In the genomic region with DNA sequence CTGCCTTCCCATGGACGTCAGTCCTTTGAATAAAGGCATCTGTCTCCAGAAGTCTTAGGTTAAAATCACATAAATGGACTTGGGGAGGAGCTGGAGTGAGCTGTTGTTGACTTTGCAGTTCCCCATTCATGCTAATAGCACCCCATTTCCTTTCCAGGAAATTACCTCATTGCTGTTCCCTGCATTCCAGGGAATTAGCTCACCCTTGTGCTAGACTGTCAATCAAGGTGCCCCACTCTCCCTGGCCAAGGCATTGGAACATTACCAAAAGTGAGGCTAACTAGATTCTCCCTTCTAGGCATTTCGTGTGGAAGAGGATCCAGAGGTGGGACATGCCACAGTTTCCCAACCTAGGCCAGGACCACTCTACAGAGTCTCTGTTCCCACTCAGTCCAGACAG, we compare ENCODE assay signal across 10 mouse cellular contexts.
DNase-seq lines count a peak whose midpoint lies in the region; ATAC-seq lines count a peak whose summit lies in the region.
"Had no signal": no experiment of that assay in that cellular context is flagged by ENCODE, and none has a peak within 500 bp of the region (broad histone marks: within the 10 kb centered on the region; RNA-seq: fewer than 3 reads in every experiment).

No protein-coding gene starts in this region.

- no peak overlapping the region for H3K9ac ChIP-seq in kidney, embryonic 15.5 days
- H3K9ac ChIP-seq: hindbrain, embryonic 15.5 days had no signal

- peak overlapping the region; percentile 91 for H3K27ac ChIP-seq in kidney, embryonic 15.5 days

- no peak overlapping the region; the same call in 1 of the 2 replicates for H3K4me2 ChIP-seq in kidney, embryonic 15.5 days
- H3K4me2 ChIP-seq: hindbrain, embryonic 15.5 days had no signal

- no peaks in the 10 kb centered on the region for H3K36me3 ChIP-seq in kidney, embryonic 15.5 days
- H3K36me3 ChIP-seq: hindbrain, embryonic 15.5 days had no signal

- peak; percentile 7 for DNase-seq in gastrocnemius, adult 18-20 months (ENCODE audit: low spot score)
- DNase-seq in gastrocnemius, postnatal 4 days (ENCODE audit: low spot score in 2 of 2): no peak
- peak; percentile 79 for DNase-seq in heart, adult 8-10 months (ENCODE audit: low spot score)
- peak; percentile 40 to 43 for DNase-seq in lung, postnatal 4 days
- no peak for DNase-seq in thymus, postnatal 25 days
- no peak for DNase-seq in right cerebral cortex, adult 2 months (ENCODE audit: low spot score in 2 of 2)
- DNase-seq: midbrain, embryonic 14.5 days had no signal

- WGBS in kidney, embryonic 15.5 days: 48% methylated on average over 2 of the region's 2 CpGs

- H3K9me3 ChIP-seq in kidney, embryonic 15.5 days (replicated peaks): no peaks in the 10 kb centered on the region
- H3K9me3 ChIP-seq: hindbrain, embryonic 15.5 days had no signal

- peaks cover 21% of the 10 kb centered on the region for H3K4me1 ChIP-seq in kidney, embryonic 15.5 days

- no peak; the same call in 1 of the 2 replicates for ATAC-seq in kidney, embryonic 15.5 days (replicated peaks; ENCODE audit: low FRiP score)
- no peak for ATAC-seq in erythroblast, adult 5-6 weeks (replicated peaks; ENCODE audit: low FRiP score, poor library complexity, severe bottlenecking)

- no peak overlapping the region for H3K4me3 ChIP-seq in kidney, embryonic 15.5 days (replicated peaks)
- H3K4me3 ChIP-seq: hindbrain, embryonic 15.5 days had no signal

- H3K27me3 ChIP-seq in kidney, embryonic 15.5 days: no peaks in the 10 kb centered on the region
- H3K27me3 ChIP-seq: hindbrain, embryonic 15.5 days had no signal

Comparison
In these comparisons a context has a peak if more than half of its experiments do, and no peak if none do; other contexts are left out.
1. DNase-seq: peak in gastrocnemius, adult 18-20 months (single experiment), heart, adult 8-10 months (single experiment) and lung, postnatal 4 days (2 of 2); none in gastrocnemius, postnatal 4 days (0 of 2), thymus, postnatal 25 days (single experiment) and right cerebral cortex, adult 2 months (0 of 2).